Mouse (Mus musculus): ENCODE results near the gene Alg10b. TPM values are rescaled to one million over a fixed set of nuclear protein-coding genes. Genes with fewer than 3 reads are reported as not detected.

Gene Alg10b
- 10 to 100 TPM; 17.9 to 19.1 TPM for total RNA-seq (2023)

DNA sequence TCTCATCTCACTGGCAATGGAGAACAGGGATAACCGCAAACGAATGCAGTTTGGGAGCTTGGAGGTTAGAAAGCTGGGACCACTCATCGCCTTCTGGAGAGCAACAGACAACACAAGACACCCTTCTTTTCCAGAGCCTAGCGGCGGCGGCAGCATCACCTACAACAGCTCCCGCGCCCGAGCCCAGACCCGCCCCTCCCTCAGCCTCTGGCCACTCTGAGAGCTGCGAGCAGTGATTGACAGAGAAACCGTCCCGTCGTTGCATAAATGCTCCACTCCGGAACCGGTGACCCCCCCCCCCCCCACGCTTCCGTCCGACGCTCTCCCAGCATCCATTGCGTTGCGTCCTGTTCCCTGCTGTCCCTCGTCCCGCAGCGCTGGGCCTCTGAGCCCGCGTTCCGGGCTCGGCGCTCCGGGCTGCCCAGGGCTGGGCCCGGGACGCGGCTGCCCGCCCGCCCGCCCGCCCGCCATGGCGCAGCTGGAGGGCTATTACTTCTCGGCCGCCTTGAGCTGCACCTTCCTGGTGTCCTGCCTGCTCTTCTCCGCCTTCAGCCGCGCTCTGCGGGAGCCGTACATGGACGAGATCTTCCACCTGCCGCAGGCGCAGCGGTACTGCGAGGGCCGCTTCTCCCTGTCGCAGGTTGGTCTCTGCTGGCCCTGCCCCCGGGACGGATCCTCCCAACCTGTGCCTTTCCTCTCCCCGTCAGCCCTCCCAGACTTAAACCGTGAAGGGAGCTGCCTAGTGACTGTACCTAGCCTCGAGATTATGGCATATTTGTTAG, at the start of gene Alg10b:
Alg10b (plus strand) TSS at position 343 of the 782 bp plus-strand sequence.

Data from T-cell, adult 66 days (primary cell).